Mouse (Mus musculus) hindbrain, embryonic 16.5 days (tissue): ENCODE data around the gene Smarca5. TPM values are rescaled to one million over a fixed set of nuclear protein-coding genes. Genes with fewer than 3 reads are reported as not detected.

Experiments
- ATAC-seq: fragments of 200-750 bp; cut with Nextera tagmentation; 2 replicates; pipeline ENCODE4 v1.8.0; 2017; ENCODE audit warnings: moderate TSS enrichment, moderate library complexity
- H3K27ac ChIP-seq: fragments of 300-500 bp; sonication (generic); 2 replicates; pipeline ENCODE4 v1.5.1; 2014; ENCODE audit warnings: low read depth, mild to moderate bottlenecking, control low read depth, low read length, moderate library complexity
- H3K27me3 ChIP-seq: fragments of 300-500 bp; sonication (generic); replicated peaks from 2 replicates; pipeline ENCODE4 v1.6.1; 2014; ENCODE audit warnings: low read length; ENCODE audit not compliant: control insufficient read depth, insufficient read depth
- H3K36me3 ChIP-seq: fragments of 300-500 bp; sonication (generic); 2 replicates; pipeline ENCODE4 v1.6.1; 2014; ENCODE audit warnings: mild to moderate bottlenecking, low read length, moderate library complexity, mixed read lengths; ENCODE audit not compliant: control insufficient read depth, insufficient read depth
- H3K4me1 ChIP-seq: fragments of 300-500 bp; sonication (generic); 2 replicates; pipeline ENCODE4 v1.6.1; 2014; ENCODE audit warnings: low read depth, low read length; ENCODE audit not compliant: control insufficient read depth, insufficient read depth
- H3K4me2 ChIP-seq: fragments of 300-500 bp; sonication (generic); 2 replicates; pipeline ENCODE4 v1.6.1; 2014; ENCODE audit warnings: mild to moderate bottlenecking, low read length, control low read depth, moderate library complexity
- H3K4me3 ChIP-seq: fragments of 300-500 bp; sonication (generic); 2 replicates; pipeline ENCODE4 v1.5.1; 2014; ENCODE audit warnings: mild to moderate bottlenecking, low read length, control low read depth, moderate library complexity
- H3K9ac ChIP-seq: fragments of 300-500 bp; sonication (generic); 2 replicates; pipeline ENCODE4 v1.6.1; 2014; ENCODE audit warnings: low read depth, mild to moderate bottlenecking, control low read depth, low read length, moderate library complexity
- H3K9me3 ChIP-seq: fragments of 300-500 bp; sonication (generic); 2 replicates; pipeline ENCODE4 v1.6.1; 2014; ENCODE audit warnings: mild to moderate bottlenecking, low read length, moderate library complexity; ENCODE audit not compliant: control insufficient read depth
- WGBS: fragments of 180-500 bp; shearing (Covaris S2); extraction: QIAGEN DNeasy Blood & Tissue Kit; methylation state at CpG from one replicate; pipeline ENCODE4 v1.1.7; 2014; 5-methylcytosine and 5-hydroxymethylcytosine counted together
- polyA plus RNA-seq: library from polyadenylated mRNA; unstranded; fragments of >200 nt; fragmentation: Nextera tagmentation; extraction: Ambion mirVana; gene quantifications from 2 replicates; pipeline ENCODE4 v1.2.1, GENCODE M21; 2015

Gene Smarca5
- polyA plus RNA-seq, 1 experiment from 2014 or later = 34.3 TPM

GRCm38 (mm10) chr8:80753017-80753715 is 13.9 kb upstream of the Smarca5 start:
- no peak overlapping the region for H3K4me2 ChIP-seq
- no peaks in the 10 kb centered on the region for H3K9me3 ChIP-seq
- H3K36me3 ChIP-seq = no peaks in the 10 kb centered on the region
- H3K27me3 ChIP-seq = no peaks in the 10 kb centered on the region
- H3K9ac ChIP-seq = no peak overlapping the region
- peak; percentile 94 for ATAC-seq
- no peak overlapping the region for H3K27ac ChIP-seq
- WGBS = 30% methylated on average over 9 of the region's 9 CpGs
- no peak overlapping the region for H3K4me3 ChIP-seq
- H3K4me1 ChIP-seq = no peaks in the 10 kb centered on the region

GRCm38 (mm10) chr8:80752429-80752828 is 13.1 kb upstream of the Smarca5 start:
- no peaks in the 10 kb centered on the region for H3K4me1 ChIP-seq
- no peaks in the 10 kb centered on the region for H3K9me3 ChIP-seq
- no peaks in the 10 kb centered on the region for H3K27me3 ChIP-seq
- 70% methylated on average over 7 of the region's 7 CpGs for WGBS
- no peak overlapping the region for H3K9ac ChIP-seq
- no peak overlapping the region for H3K4me3 ChIP-seq
- H3K36me3 ChIP-seq = no peaks in the 10 kb centered on the region
- H3K4me2 ChIP-seq = no peak overlapping the region
- H3K27ac ChIP-seq = no peak overlapping the region
- ATAC-seq = no peak

GRCm38 (mm10) chr8:80749091-80749490 is 9.8 kb upstream of the Smarca5 start:
- H3K4me2 ChIP-seq = no peak overlapping the region
- H3K27me3 ChIP-seq = no peaks in the 10 kb centered on the region
- no peak overlapping the region for H3K9ac ChIP-seq
- no peaks in the 10 kb centered on the region for H3K4me1 ChIP-seq
- 91% methylated on average over 4 of the region's 4 CpGs for WGBS
- no peak overlapping the region for H3K27ac ChIP-seq
- no peaks in the 10 kb centered on the region for H3K9me3 ChIP-seq
- H3K4me3 ChIP-seq = no peak overlapping the region
- ATAC-seq = no peak
- no peaks in the 10 kb centered on the region for H3K36me3 ChIP-seq

DNA sequence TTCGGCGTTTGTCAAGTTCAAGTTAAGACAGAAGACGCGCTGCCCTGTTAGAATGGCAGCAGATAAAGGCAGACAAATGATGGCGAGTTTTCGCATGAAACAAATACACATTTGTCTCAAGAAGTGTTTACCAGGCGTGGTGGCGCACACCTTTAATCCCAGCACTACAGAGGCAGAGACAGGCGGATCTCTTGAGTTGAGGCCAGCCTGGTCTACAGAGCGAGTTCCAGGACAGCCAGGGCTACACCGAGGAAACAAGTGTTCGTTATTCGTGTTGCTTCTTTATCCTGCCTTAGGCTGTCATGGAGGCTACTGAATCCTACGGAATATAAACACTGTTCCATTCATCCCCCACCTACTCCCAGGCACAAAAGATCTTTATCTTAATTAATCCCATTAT is 635 bp upstream of the Smarca5 start:
- peak; percentile 55 for ATAC-seq
- peaks cover 5% of the 10 kb centered on the region; the same call in 1 of the 2 replicates for H3K36me3 ChIP-seq
- H3K9me3 ChIP-seq = no peaks in the 10 kb centered on the region
- WGBS = 16% methylated on average over 14 of the region's 14 CpGs
- H3K4me2 ChIP-seq = peak overlapping the region; percentile 72
- H3K9ac ChIP-seq = peak overlapping the region; percentile 71
- H3K4me1 ChIP-seq = peaks cover 9% of the 10 kb centered on the region
- H3K27me3 ChIP-seq = no peaks in the 10 kb centered on the region
- H3K27ac ChIP-seq = peak overlapping the region; percentile 93
- H3K4me3 ChIP-seq = peak overlapping the region; percentile 88

GRCm38 (mm10) chr8:80738388-80739154 is 726 bp downstream of the Smarca5 start:
- H3K9ac ChIP-seq = peak overlapping the region; percentile 91
- no peaks in the 10 kb centered on the region for H3K9me3 ChIP-seq
- H3K4me3 ChIP-seq = peak overlapping the region; percentile 88
- H3K27ac ChIP-seq = peak overlapping the region; percentile 96
- under 1% methylated on average over 63 of the region's 84 CpGs for WGBS
- H3K36me3 ChIP-seq = peaks cover 5% of the 10 kb centered on the region; the same call in 1 of the 2 replicates
- H3K4me1 ChIP-seq = peaks cover 9% of the 10 kb centered on the region
- ATAC-seq = peak; percentile 70
- H3K4me2 ChIP-seq = peak overlapping the region; percentile 92
- no peaks in the 10 kb centered on the region for H3K27me3 ChIP-seq

GRCm38 (mm10) chr8:80738046-80738387 is 1.3 kb downstream of the Smarca5 start:
- ATAC-seq = peak; percentile 13
- Histone ChIP-seq H3K4me2 (peak overlapping the region; percentile 92), H3K36me3 (peaks cover 6% of the 10 kb centered on the region; the same call in 1 of the 2 replicates), H3K4me1 (peaks cover 9% of the 10 kb centered on the region), H3K9me3 (no peaks in the 10 kb centered on the region), H3K27ac (peak overlapping the region; percentile 96), H3K9ac (peak overlapping the region; percentile 91), H3K27me3 (no peaks in the 10 kb centered on the region), H3K4me3 (peak overlapping the region; percentile 88)
- 0% methylated on average over 5 of the region's 5 CpGs for WGBS

DNA sequence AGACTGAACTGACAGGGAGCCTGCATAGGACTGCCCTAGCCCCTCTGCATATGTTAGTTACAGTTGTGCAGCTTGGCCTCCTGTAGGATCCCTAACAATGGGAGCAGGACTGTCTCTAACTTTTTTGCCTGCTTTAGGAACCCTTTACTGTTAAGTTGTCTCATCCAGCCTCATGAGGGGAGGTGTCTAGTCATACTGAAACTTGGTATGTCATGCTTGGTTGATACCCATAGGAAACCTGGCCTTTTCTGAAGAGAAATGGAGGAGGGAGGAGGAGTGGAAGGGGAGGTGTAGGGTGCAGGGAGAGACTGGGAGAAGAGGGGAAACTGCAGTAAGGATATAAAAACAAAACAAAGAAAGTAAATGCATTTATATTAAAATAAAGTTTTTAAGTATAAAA is 7.0 kb downstream of the Smarca5 start:
- H3K36me3 ChIP-seq = peaks cover 18% of the 10 kb centered on the region
- H3K9me3 ChIP-seq = no peaks in the 10 kb centered on the region
- H3K9ac ChIP-seq = no peak overlapping the region
- no peaks in the 10 kb centered on the region for H3K27me3 ChIP-seq
- H3K4me3 ChIP-seq = no peak overlapping the region
- no peak for ATAC-seq
- H3K4me2 ChIP-seq = no peak overlapping the region
- H3K4me1 ChIP-seq = peaks cover under 1% of the 10 kb centered on the region; the same call in 1 of the 2 replicates
- no peak overlapping the region for H3K27ac ChIP-seq

- peaks cover 21% of the 10 kb centered on the region for H3K36me3 ChIP-seq
- no peak for ATAC-seq
Observed at GRCm38 (mm10) chr8:80714461-80714860, 24.8 kb downstream of the Smarca5 start.

GRCm38 (mm10) chr8:80710670-80711400 is 28.5 kb downstream of the Smarca5 start:
- no peaks in the 10 kb centered on the region for H3K4me1 ChIP-seq
- H3K27me3 ChIP-seq = no peaks in the 10 kb centered on the region
- ATAC-seq = no peak
- no peak overlapping the region for H3K9ac ChIP-seq
- H3K27ac ChIP-seq = no peak overlapping the region
- no peaks in the 10 kb centered on the region for H3K9me3 ChIP-seq
- no peak overlapping the region for H3K4me2 ChIP-seq
- peaks cover 31% of the 10 kb centered on the region for H3K36me3 ChIP-seq
- H3K4me3 ChIP-seq = no peak overlapping the region
- WGBS = 74% methylated on average over 4 of the region's 4 CpGs

More at GRCm38 (mm10) chr8:80714461-80714860, 24.8 kb downstream of the Smarca5 start:
- no peaks in the 10 kb centered on the region for H3K9me3 ChIP-seq
- H3K4me1 ChIP-seq = no peaks in the 10 kb centered on the region
- H3K27ac ChIP-seq = no peak overlapping the region
- H3K4me3 ChIP-seq = no peak overlapping the region
- H3K27me3 ChIP-seq = no peaks in the 10 kb centered on the region
- no peak overlapping the region for H3K4me2 ChIP-seq
- H3K9ac ChIP-seq = no peak overlapping the region
- WGBS = 91% methylated on average over 1 of the region's 1 CpGs
